Mouse (Mus musculus): ENCODE results near the gene Olfr610.
"Not testable (repeated sequence)": the region's sequence is repeated elsewhere in the genome, so short reads cannot be mapped to it uniquely, and the experiment has no call there.

Gene Olfr610

DNA sequence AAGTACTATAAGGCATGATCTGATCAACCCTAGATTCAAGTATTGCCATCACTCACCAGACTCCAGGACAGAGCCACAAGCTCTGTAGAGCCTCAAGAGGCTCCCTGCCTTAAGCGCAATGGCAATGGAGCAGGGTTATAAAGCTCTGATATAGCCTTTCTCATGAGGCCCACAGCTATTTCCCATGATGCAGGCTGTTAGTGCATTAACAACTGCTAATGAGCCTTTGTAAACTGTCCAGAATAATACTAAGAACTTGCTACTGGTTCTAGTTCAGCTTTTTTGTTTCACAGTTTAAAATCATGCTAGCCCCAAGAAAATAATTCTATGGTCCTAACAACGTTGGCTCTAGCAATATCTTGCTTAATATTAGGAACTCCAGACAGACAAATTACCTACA lies at the start of gene Olfr610:
Gene Olfr610 (minus strand): TSS at position 101 of the 400 bp plus-strand sequence.
- no peaks in the 10 kb centered on the region for H3K36me3 ChIP-seq (ENCODE audit: insufficient read depth, low read length)
- H3K4me1 ChIP-seq (replicated peaks; ENCODE audit: low read depth, low read length), result no peaks in the 10 kb centered on the region
- TF ChIP-seq CTCF (conservative IDR thresholded peaks at IDR 0.05; ENCODE audit: low read length), result no peak
- no peak for TF ChIP-seq NANOG (IDR thresholded peaks at IDR 0.05; ENCODE audit: borderline replicate concordance, low read length)
- no peak for TF ChIP-seq POU5F1 (IDR thresholded peaks at IDR 0.05; ENCODE audit: borderline replicate concordance, low read length)
- no peaks in the 10 kb centered on the region for H3K27me3 ChIP-seq (ENCODE audit: insufficient read depth, low read length)
- no peaks in the 10 kb centered on the region for H3K9me3 ChIP-seq (ENCODE audit: low read length)
- H3K4me3 ChIP-seq (replicated peaks; ENCODE audit: low read length), result no peak within 1 kb of the TSS

DNA sequence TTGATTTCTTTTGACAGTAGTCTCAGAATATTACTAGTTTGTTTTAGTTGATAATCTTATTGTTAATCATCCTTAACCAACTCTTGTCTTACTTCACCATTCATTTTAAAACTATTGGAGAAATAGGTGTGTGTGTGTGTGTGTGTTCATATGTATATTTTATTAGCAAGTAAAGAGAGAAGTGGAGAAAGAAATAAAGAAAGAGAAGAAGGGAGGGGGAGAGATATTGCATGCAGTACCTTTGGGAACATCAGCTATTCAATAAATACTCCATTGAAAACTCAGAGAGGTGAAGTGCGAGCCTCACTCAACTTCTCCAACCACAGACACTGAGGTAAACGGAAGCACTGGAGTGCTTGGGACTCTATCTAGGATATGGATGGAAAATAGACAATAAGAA lies 43.9 kb upstream of the Olfr610 start, which contains the start of gene Olfr615:
Gene Olfr615 (plus strand): TSS at position 301 of the 400 bp plus-strand sequence.
- Histone ChIP-seq H3K9me3 (ENCODE audit: low read length) (no peaks in the 10 kb centered on the region), H3K36me3 (ENCODE audit: insufficient read depth, low read length) (no peaks in the 10 kb centered on the region), H3K27me3 (ENCODE audit: insufficient read depth, low read length) (no peaks in the 10 kb centered on the region), H3K4me1 (replicated peaks; ENCODE audit: low read depth, low read length) (no peaks in the 10 kb centered on the region), H3K4me3 (replicated peaks; ENCODE audit: low read length) (no peak within 1 kb of the TSS)
- TF ChIP-seq NANOG (IDR thresholded peaks at IDR 0.05; ENCODE audit: borderline replicate concordance, low read length) (no peak), CTCF (conservative IDR thresholded peaks at IDR 0.05; ENCODE audit: low read length) (no peak), POU5F1 (IDR thresholded peaks at IDR 0.05; ENCODE audit: borderline replicate concordance, low read length) (no peak)

DNA sequence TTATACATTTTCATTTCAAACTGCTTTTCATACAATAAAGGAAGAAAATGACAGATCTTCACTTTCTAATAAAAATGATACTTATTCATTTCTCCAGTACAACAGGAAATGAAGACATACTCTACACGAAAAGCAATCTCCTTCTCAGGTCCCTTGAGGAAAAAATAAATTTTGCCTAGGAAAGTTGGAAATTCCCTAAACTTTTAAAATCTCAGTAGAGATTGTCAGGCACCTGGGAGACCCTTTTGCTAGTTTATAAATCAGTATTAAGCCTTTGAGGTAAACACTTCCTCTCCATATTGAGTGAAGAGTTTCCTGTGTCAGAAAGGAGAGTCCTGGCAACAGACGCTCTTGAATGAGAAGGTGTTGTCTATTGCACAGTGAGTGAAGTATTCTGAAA lies 35.9 kb upstream of the Olfr610 start, which contains the start of gene Olfr613:
Gene Olfr613 (plus strand): TSS at position 301 of the 400 bp plus-strand sequence.
- Histone ChIP-seq H3K4me1 (replicated peaks; ENCODE audit: low read depth, low read length) (no peaks in the 10 kb centered on the region), H3K36me3 (ENCODE audit: insufficient read depth, low read length) (no peaks in the 10 kb centered on the region), H3K4me3 (replicated peaks; ENCODE audit: low read length) (no peak within 1 kb of the TSS), H3K9me3 (ENCODE audit: low read length) (no peaks in the 10 kb centered on the region), H3K27me3 (ENCODE audit: insufficient read depth, low read length) (no peaks in the 10 kb centered on the region)
- TF ChIP-seq NANOG (IDR thresholded peaks at IDR 0.05; ENCODE audit: borderline replicate concordance, low read length), result no peak
- no peak for TF ChIP-seq CTCF (conservative IDR thresholded peaks at IDR 0.05; ENCODE audit: low read length)
- TF ChIP-seq POU5F1 (IDR thresholded peaks at IDR 0.05; ENCODE audit: borderline replicate concordance, low read length), result no peak

DNA sequence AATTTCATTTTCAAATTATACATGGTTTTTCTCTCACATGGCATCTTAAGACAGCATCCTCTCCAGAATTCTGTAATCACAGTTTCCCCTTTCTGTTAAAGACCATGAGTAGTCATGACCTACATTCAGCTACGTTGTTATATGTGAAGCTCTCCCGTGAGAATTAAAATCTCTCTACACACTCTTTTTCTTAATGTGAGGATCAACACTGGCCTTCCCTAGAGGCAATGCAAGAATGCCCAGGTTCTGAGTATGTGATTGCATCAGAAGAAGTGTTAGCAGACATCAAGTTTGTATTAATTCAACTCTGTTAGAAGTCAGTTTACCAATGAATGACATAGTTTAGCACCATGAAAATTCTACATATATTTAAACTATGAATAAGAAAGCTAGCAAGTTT lies 30.7 kb upstream of the Olfr610 start, which contains the start of gene Olfr612:
Gene Olfr612 (minus strand): TSS at position 101 of the 400 bp plus-strand sequence.
- H3K4me1 ChIP-seq (replicated peaks; ENCODE audit: low read depth, low read length); H3K9me3 ChIP-seq (ENCODE audit: low read length); H3K4me3 ChIP-seq (replicated peaks; ENCODE audit: low read length); H3K36me3 ChIP-seq (ENCODE audit: insufficient read depth, low read length); H3K27me3 ChIP-seq (ENCODE audit: insufficient read depth, low read length): not testable (repeated sequence)

DNA sequence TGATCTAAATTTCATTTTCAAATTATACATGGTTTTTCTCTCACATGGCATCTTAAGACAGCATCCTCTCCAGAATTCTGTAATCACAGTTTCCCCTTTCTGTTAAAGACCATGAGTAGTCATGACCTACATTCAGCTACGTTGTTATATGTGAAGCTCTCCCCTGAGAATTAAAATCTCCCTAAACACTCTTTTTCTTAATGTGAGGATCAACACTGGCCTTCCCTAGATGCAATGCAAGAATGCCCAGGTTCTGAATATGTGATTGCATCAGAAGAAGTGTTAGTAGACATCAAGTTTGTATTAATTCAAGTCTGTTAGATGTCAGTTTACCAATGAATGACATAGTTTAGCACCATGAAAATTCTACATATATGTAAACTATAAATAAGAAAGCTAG lies 8.8 kb upstream of the Olfr610 start, which contains the start of gene Olfr611:
Gene Olfr611 (minus strand): TSS at position 101 of the 400 bp plus-strand sequence.
- H3K27me3 ChIP-seq (ENCODE audit: insufficient read depth, low read length); H3K9me3 ChIP-seq (ENCODE audit: low read length); H3K4me1 ChIP-seq (replicated peaks; ENCODE audit: low read depth, low read length); H3K36me3 ChIP-seq (ENCODE audit: insufficient read depth, low read length); H3K4me3 ChIP-seq (replicated peaks; ENCODE audit: low read length): not testable (repeated sequence)

DNA sequence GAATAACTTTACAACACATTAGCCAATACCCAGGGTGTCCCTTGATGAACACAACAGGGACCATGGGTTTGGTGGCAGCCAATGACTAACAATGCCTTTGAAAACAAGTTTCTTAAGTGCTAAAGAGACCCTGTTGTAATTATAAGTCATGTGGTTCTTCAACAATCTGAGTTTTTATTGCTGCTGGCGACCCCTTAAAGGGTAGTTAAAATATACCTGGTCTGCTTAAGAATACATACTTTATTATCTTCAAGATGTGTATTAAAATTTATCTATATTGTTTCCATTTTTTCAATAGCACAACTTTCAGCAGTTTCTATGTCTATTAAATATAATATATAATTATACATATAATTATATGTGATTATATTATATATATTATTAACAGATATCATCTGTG lies 14.0 kb downstream of the Olfr610 start, which contains the start of gene Olfr609:
Gene Olfr609 (minus strand): TSS at position 101 of the 400 bp plus-strand sequence.
- Histone ChIP-seq H3K36me3 (ENCODE audit: insufficient read depth, low read length) (no peaks in the 10 kb centered on the region), H3K4me3 (replicated peaks; ENCODE audit: low read length) (no peak within 1 kb of the TSS), H3K4me1 (replicated peaks; ENCODE audit: low read depth, low read length) (no peaks in the 10 kb centered on the region), H3K27me3 (ENCODE audit: insufficient read depth, low read length) (no peaks in the 10 kb centered on the region), H3K9me3 (ENCODE audit: low read length) (no peaks in the 10 kb centered on the region)
- TF ChIP-seq CTCF (conservative IDR thresholded peaks at IDR 0.05; ENCODE audit: low read length) (no peak), NANOG (IDR thresholded peaks at IDR 0.05; ENCODE audit: borderline replicate concordance, low read length) (no peak)

DNA sequence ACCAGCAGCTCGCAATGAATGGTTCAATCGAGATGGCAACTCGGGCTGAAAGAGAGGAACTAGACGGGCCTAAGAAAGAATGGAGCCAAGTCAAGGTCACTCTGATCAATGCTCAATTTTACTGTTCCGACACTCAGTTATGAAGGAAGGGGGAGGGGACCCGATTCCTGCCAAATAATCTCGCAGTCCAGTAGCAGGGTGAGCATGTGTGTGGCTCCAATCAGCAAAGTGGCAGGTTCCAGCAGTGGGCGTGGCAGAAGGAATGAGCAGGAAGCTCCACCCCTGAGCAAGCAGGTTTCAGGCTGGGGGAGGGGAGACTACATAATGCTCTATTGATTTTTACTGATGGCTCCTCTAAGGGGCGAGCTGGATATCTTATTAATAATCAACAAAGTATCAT lies 34.8 kb downstream of the Olfr610 start:
- not testable (repeated sequence) for H3K4me1 ChIP-seq (replicated peaks; ENCODE audit: low read depth, low read length); H3K27me3 ChIP-seq (ENCODE audit: insufficient read depth, low read length); H3K4me3 ChIP-seq (replicated peaks; ENCODE audit: low read length); H3K36me3 ChIP-seq (ENCODE audit: insufficient read depth, low read length)
- peaks cover 21% of the 10 kb centered on the region for H3K9me3 ChIP-seq (ENCODE audit: low read length)

DNA sequence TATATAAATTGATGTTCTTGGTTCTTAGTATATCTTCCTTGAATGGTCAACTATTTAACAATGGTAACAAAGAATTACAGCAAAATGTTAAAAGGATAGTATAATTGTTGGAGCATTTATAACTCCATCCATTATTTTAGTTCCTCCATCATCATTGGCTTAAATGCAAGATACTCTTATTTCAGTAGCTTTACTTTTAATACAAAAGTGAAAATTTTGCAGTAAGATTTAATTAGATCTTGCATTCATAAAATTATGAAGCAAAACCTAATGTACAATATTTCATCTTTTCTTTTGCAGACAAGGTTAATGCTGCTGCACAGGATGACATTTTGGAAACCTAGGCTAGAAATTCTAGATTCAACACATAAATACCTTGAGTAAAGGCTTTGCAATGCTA lies 42.3 kb downstream of the Olfr610 start, which contains the start of gene Olfr608:
Gene Olfr608 (plus strand): TSS at position 301 of the 400 bp plus-strand sequence.
- no peaks in the 10 kb centered on the region for H3K4me1 ChIP-seq (replicated peaks; ENCODE audit: low read depth, low read length)
- H3K36me3 ChIP-seq (ENCODE audit: insufficient read depth, low read length), result no peaks in the 10 kb centered on the region
- H3K4me3 ChIP-seq (replicated peaks; ENCODE audit: low read length), result no peak within 1 kb of the TSS
- no peaks in the 10 kb centered on the region for H3K27me3 ChIP-seq (ENCODE audit: insufficient read depth, low read length)
- TF ChIP-seq CTCF (conservative IDR thresholded peaks at IDR 0.05; ENCODE audit: low read length) (no peak), NANOG (IDR thresholded peaks at IDR 0.05; ENCODE audit: borderline replicate concordance, low read length) (no peak), POU5F1 (IDR thresholded peaks at IDR 0.05; ENCODE audit: borderline replicate concordance, low read length) (no peak)
- no peaks in the 10 kb centered on the region for H3K9me3 ChIP-seq (ENCODE audit: low read length)

DNA sequence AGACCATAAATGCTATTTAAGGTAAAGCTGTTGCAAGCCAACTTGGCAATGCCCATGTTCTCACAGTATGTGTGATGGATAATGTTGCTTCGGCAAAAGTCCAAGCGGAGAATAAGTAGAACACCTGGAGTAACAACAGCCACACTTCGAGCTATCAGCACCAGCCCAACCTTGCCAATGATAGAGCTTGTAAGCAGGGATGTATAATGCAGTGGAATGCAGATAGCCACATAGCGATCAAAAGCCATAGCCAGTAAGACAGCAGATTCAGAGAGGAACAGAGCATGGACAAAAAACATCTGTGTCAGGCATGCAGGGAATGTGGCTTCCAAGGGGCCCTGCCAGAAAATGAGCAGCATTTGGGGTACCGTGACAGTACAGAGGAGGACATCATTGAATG lies 51.3 kb downstream of the Olfr610 start:
- no peaks in the 10 kb centered on the region for H3K36me3 ChIP-seq (ENCODE audit: insufficient read depth, low read length)
- no peaks in the 10 kb centered on the region for H3K9me3 ChIP-seq (ENCODE audit: low read length)
- TF ChIP-seq CTCF (conservative IDR thresholded peaks at IDR 0.05; ENCODE audit: low read length), result no peak
- no peak for TF ChIP-seq NANOG (IDR thresholded peaks at IDR 0.05; ENCODE audit: borderline replicate concordance, low read length)
- no peak for TF ChIP-seq POU5F1 (IDR thresholded peaks at IDR 0.05; ENCODE audit: borderline replicate concordance, low read length)
- H3K4me1 ChIP-seq (replicated peaks; ENCODE audit: low read depth, low read length), result no peaks in the 10 kb centered on the region
- no peaks in the 10 kb centered on the region for H3K27me3 ChIP-seq (ENCODE audit: insufficient read depth, low read length)
- no peak overlapping the region for H3K4me3 ChIP-seq (replicated peaks; ENCODE audit: low read length)

Measured in E14TG2a.4 (cell line).